11 mouse cellular contexts compared by ENCODE assay signal in genomic region chr13:55468851-55469560, GRCm38 (mm10). TPM values are rescaled to one million over a fixed set of nuclear protein-coding genes. Genes with fewer than 3 reads are reported as not detected.
DNase-seq lines count a peak whose midpoint lies in the region; ATAC-seq and TF ChIP-seq lines count a peak whose summit lies in the region.
"Had no signal": no experiment of that assay in that cellular context is flagged by ENCODE, and none has a peak within 500 bp of the region (broad histone marks: within the 10 kb centered on the region; RNA-seq: fewer than 3 reads in every experiment).

No protein-coding gene starts in this region.

- no peak for TF ChIP-seq POLR2A in spleen, adult 2 months (IDR thresholded peaks at IDR 0.05; ENCODE audit: low read depth, low read length)

- H3K4me1 ChIP-seq in heart, embryonic 11.5 days (ENCODE audit: control insufficient read depth, insufficient read depth, low read length): peaks cover 12% of the 10 kb centered on the region; the same call in 1 of the 2 replicates
- peaks cover 35% of the 10 kb centered on the region for H3K4me1 ChIP-seq in spleen, adult 2 months (ENCODE audit: control insufficient read depth, insufficient read depth, insufficient read length)
- H3K4me1 ChIP-seq in hindbrain, embryonic 14.5 days (replicated peaks; ENCODE audit: control insufficient read depth, insufficient read depth, low read length): peaks cover 87% of the 10 kb centered on the region

- H3K9ac ChIP-seq in heart, embryonic 11.5 days (ENCODE audit: low read depth, low read length): no peak overlapping the region
- H3K9ac ChIP-seq in hindbrain, embryonic 14.5 days: no peak overlapping the region

- 41% methylated on average over 13 of the region's 13 CpGs for WGBS in heart, embryonic 11.5 days (ENCODE audit: insufficient replicate concordance)
- 51% methylated on average over 13 of the region's 13 CpGs for WGBS in spleen, adult 2 months
- 33% methylated on average over 13 of the region's 13 CpGs for WGBS in hindbrain, embryonic 14.5 days

- TF ChIP-seq CTCF in spleen, adult 2 months (IDR thresholded peaks at IDR 0.05; ENCODE audit: extremely low read depth, insufficient read depth, insufficient read length, insufficient replicate concordance): peak; percentile 31; the same call in 1 of the 2 replicates

- H3K4me3 ChIP-seq in heart, embryonic 11.5 days (ENCODE audit: low read depth, low read length): no peak overlapping the region
- H3K4me3 ChIP-seq in spleen, adult 2 months (ENCODE audit: extremely low read depth, insufficient read depth, insufficient read length): no peak overlapping the region
- H3K4me3 ChIP-seq in hindbrain, embryonic 14.5 days (replicated peaks; ENCODE audit: low read length): no peak overlapping the region
- H3K4me3 ChIP-seq: erythroblast, embryonic 14.5 days had no signal

- no peaks in the 10 kb centered on the region for H3K36me3 ChIP-seq in heart, embryonic 11.5 days (ENCODE audit: control insufficient read depth, insufficient read depth, low read length)
- no peaks in the 10 kb centered on the region for H3K36me3 ChIP-seq in spleen, adult 2 months (ENCODE audit: control insufficient read depth, insufficient read depth, low read length)
- peaks cover 18% of the 10 kb centered on the region for H3K36me3 ChIP-seq in hindbrain, embryonic 14.5 days (replicated peaks; ENCODE audit: control insufficient read depth, insufficient read depth)

- peaks cover 58% of the 10 kb centered on the region for H3K27me3 ChIP-seq in heart, embryonic 11.5 days (ENCODE audit: control insufficient read depth, insufficient read depth, low read length)
- no peaks in the 10 kb centered on the region; the same call in 1 of the 2 replicates for H3K27me3 ChIP-seq in spleen, adult 2 months (ENCODE audit: control insufficient read depth, insufficient read depth, low read length)
- no peaks in the 10 kb centered on the region for H3K27me3 ChIP-seq in hindbrain, embryonic 14.5 days (ENCODE audit: control insufficient read depth, insufficient read depth, low read length)
- H3K27me3 ChIP-seq: Patski had no signal

- no peaks in the 10 kb centered on the region for H3K9me3 ChIP-seq in heart, embryonic 11.5 days (replicated peaks; ENCODE audit: control insufficient read depth, low read length)
- H3K9me3 ChIP-seq in hindbrain, embryonic 14.5 days (ENCODE audit: control insufficient read depth, low read length): no peaks in the 10 kb centered on the region

- peak; percentile 92 for DNase-seq in heart, adult 11 months
- DNase-seq in spleen, adult 2 months (ENCODE audit: low read depth in 1 of 2, low spot score in 2 of 2): peak in 1 of 2 experiments; percentile 54
- no peak for DNase-seq in spleen, postnatal 14 days (ENCODE audit: low spot score in 2 of 2)
- no peak for DNase-seq in hindbrain, embryonic 14.5 days (ENCODE audit: low spot score)
- DNase-seq in retina, postnatal 1 day: peak; percentile 68
- DNase-seq in left cerebral cortex, adult 18-20 months (ENCODE audit: low spot score in 2 of 2): no peak
- DNase-seq in layer of hippocampus, adult 11-12 months (ENCODE audit: low spot score): no peak

- no peak overlapping the region for H3K27ac ChIP-seq in heart, embryonic 11.5 days (ENCODE audit: low read depth, low read length)
- no peak overlapping the region for H3K27ac ChIP-seq in spleen, adult 2 months (ENCODE audit: insufficient read depth, low read length)
- no peak overlapping the region for H3K27ac ChIP-seq in hindbrain, embryonic 14.5 days

- no peak for ATAC-seq in heart, embryonic 11.5 days (replicated peaks; ENCODE audit: insufficient number of reproducible peaks, low FRiP score, low TSS enrichment)
- no peak for ATAC-seq in hindbrain, embryonic 14.5 days (ENCODE audit: low FRiP score)
- ATAC-seq: Patski had no signal

- H3K4me2 ChIP-seq in heart, embryonic 11.5 days: no peak overlapping the region
- 0 out of 2 replicates have a peak overlapping the region, but pooled peaks have one; percentile 12 for H3K4me2 ChIP-seq in hindbrain, embryonic 14.5 days (replicated peaks)

RNA-seq across cellular contexts. Expression of gene Prr7, which starts 4.9 kb away (rescaled TPM):
- 0.21 and 0.34 TPM in 2 replicates for polyA plus RNA-seq in heart, embryonic 11.5 days (2014; fragmentation: Nextera tagmentation; extraction: Ambion mirVana)
- 16.2 and 33.9 TPM in 2 replicates for polyA plus RNA-seq in spleen, adult 2 months (2012; rRNA removed)
- 6.3 and 8.9 TPM in 2 replicates for polyA plus RNA-seq in hindbrain, embryonic 14.5 days (2014; fragmentation: Nextera tagmentation; extraction: Ambion mirVana)
- 10 to 100 TPM; 66.6 to 70.1 TPM for total RNA-seq in left cerebral cortex, adult 18-20 months (2021)

RNA-seq across cellular contexts. Expression of gene Dbn1, which starts 18.9 kb away (rescaled TPM):
- polyA plus RNA-seq in heart, embryonic 11.5 days (2014; fragmentation: Nextera tagmentation; extraction: Ambion mirVana): 64.1 and 83.0 TPM in 2 replicates
- polyA plus RNA-seq in spleen, adult 2 months (2012; rRNA removed): 12.8 and 14.2 TPM in 2 replicates
- polyA plus RNA-seq in hindbrain, embryonic 14.5 days (2014; fragmentation: Nextera tagmentation; extraction: Ambion mirVana): 406 and 416 TPM in 2 replicates
- total RNA-seq in left cerebral cortex, adult 18-20 months (2021): 100 to 1,000 TPM; 263 to 271 TPM

RNA-seq across cellular contexts. Expression of gene Grk6, which starts 24.1 kb away (rescaled TPM):
- 24.3 and 26.9 TPM in 2 replicates for polyA plus RNA-seq in heart, embryonic 11.5 days (2014; fragmentation: Nextera tagmentation; extraction: Ambion mirVana)
- polyA plus RNA-seq in spleen, adult 2 months (2012; rRNA removed): 189 and 229 TPM in 2 replicates
- 41.9 and 42.7 TPM in 2 replicates for polyA plus RNA-seq in hindbrain, embryonic 14.5 days (2014; fragmentation: Nextera tagmentation; extraction: Ambion mirVana)
- total RNA-seq in left cerebral cortex, adult 18-20 months (2021): 10 to 100 TPM; 63.2 to 64.6 TPM

RNA-seq across cellular contexts. Expression of gene F12, which starts 42.4 kb away (rescaled TPM):
- polyA plus RNA-seq in heart, embryonic 11.5 days (2014; fragmentation: Nextera tagmentation; extraction: Ambion mirVana): 0.42 and 1.5 TPM in 2 replicates
- 0.64 and 1.6 TPM in 2 replicates for polyA plus RNA-seq in spleen, adult 2 months (2012; rRNA removed)
- polyA plus RNA-seq in hindbrain, embryonic 14.5 days (2014; fragmentation: Nextera tagmentation; extraction: Ambion mirVana): 0.09 and 0.34 TPM in 2 replicates
- total RNA-seq in left cerebral cortex, adult 18-20 months (2021): under 1 TPM; 0.33 to 0.68 TPM
- polyA plus RNA-seq: Patski; stomach, embryonic 14.5 days had no signal

RNA-seq across cellular contexts. Expression of gene Pdlim7, which starts 44.5 kb away (rescaled TPM):
- polyA plus RNA-seq in heart, embryonic 11.5 days (2014; fragmentation: Nextera tagmentation; extraction: Ambion mirVana): 439 and 451 TPM in 2 replicates
- 38.3 and 46.2 TPM in 2 replicates for polyA plus RNA-seq in spleen, adult 2 months (2012; rRNA removed)
- 139 and 141 TPM in 2 replicates for polyA plus RNA-seq in hindbrain, embryonic 14.5 days (2014; fragmentation: Nextera tagmentation; extraction: Ambion mirVana)
- total RNA-seq in left cerebral cortex, adult 18-20 months (2021): 100 to 1,000 TPM in 1 of 2 experiments, 10 to 100 TPM in 1; 91.7 to 101 TPM

Comparison
In these comparisons a context has a peak if more than half of its experiments do, and no peak if none do; other contexts are left out.
1. DNase-seq: peak in heart, adult 11 months (single experiment) and retina, postnatal 1 day (single experiment); none in spleen, postnatal 14 days (0 of 2), hindbrain, embryonic 14.5 days (single experiment), left cerebral cortex, adult 18-20 months (0 of 2) and layer of hippocampus, adult 11-12 months (single experiment).